Mouse (Mus musculus) midbrain, postnatal 0 days (tissue): ENCODE results near the gene Ddc. TPM values are rescaled to one million over a fixed set of nuclear protein-coding genes. Genes with fewer than 3 reads are reported as not detected.

Experiments
- ATAC-seq: fragments of 200-750 bp; cut with Nextera tagmentation; 2 replicates; pipeline ENCODE4 v1.8.0; 2017; ENCODE audit warnings: moderate number of reproducible peaks, mild to moderate bottlenecking, moderate TSS enrichment, moderate library complexity; ENCODE audit not compliant: low FRiP score
- DNase-seq: peaks from one replicate; pipeline ENCODE4 v3.0.0-alpha.2; 2015; ENCODE audit warnings: low spot score
- H3K27ac ChIP-seq: fragments of 300-500 bp; sonication (generic); 2 replicates; pipeline ENCODE4 v1.5.1; 2014; ENCODE audit warnings: low read depth, mild to moderate bottlenecking, low read length, mixed read lengths
- H3K27me3 ChIP-seq: fragments of 300-500 bp; sonication (generic); 2 replicates; pipeline ENCODE4 v1.6.1; 2014; ENCODE audit warnings: low read length, control low read depth, mixed read lengths; ENCODE audit not compliant: insufficient read depth
- H3K36me3 ChIP-seq: fragments of 300-500 bp; sonication (generic); 2 replicates; pipeline ENCODE4 v1.6.1; 2014; ENCODE audit warnings: low read length, control low read depth, mixed read lengths; ENCODE audit not compliant: insufficient read depth
- H3K4me1 ChIP-seq: fragments of 300-500 bp; sonication (generic); 2 replicates; pipeline ENCODE4 v1.6.1; 2014; ENCODE audit warnings: mild to moderate bottlenecking, control low read depth, antibody characterized with exemption, low read length, mixed read lengths; ENCODE audit not compliant: insufficient read depth
- H3K4me2 ChIP-seq: fragments of 300-500 bp; sonication (generic); 2 replicates; pipeline ENCODE4 v1.6.1; 2014; ENCODE audit warnings: low read depth, mild to moderate bottlenecking, low read length, mixed read lengths; ENCODE audit not compliant: poor library complexity, severe bottlenecking
- H3K4me3 ChIP-seq: fragments of 300-500 bp; sonication (generic); 2 replicates; pipeline ENCODE4 v1.5.1; 2014; ENCODE audit warnings: low read depth, mild to moderate bottlenecking, low read length, moderate library complexity
- H3K9ac ChIP-seq: fragments of 300-500 bp; sonication (generic); replicated peaks from 2 replicates; pipeline ENCODE4 v1.6.1; 2014; ENCODE audit warnings: mild to moderate bottlenecking, low read length, moderate library complexity, mixed read lengths; ENCODE audit not compliant: poor library complexity, severe bottlenecking
- H3K9me3 ChIP-seq: fragments of 300-500 bp; sonication (generic); 2 replicates; pipeline ENCODE4 v1.6.1; 2016; ENCODE audit warnings: low read length, control low read depth
- CTCF ChIP-seq: IDR thresholded peaks from 2 replicates; pipeline ENCODE4 v1.5.1; 2016; ENCODE audit warnings: antibody characterized with exemption, mild to moderate bottlenecking
- WGBS: fragments of 180-500 bp; shearing (Covaris S2); extraction: QIAGEN DNeasy Blood & Tissue Kit; methylation state at CpG from one replicate; pipeline ENCODE4 v1.1.7; 2014; 5-methylcytosine and 5-hydroxymethylcytosine counted together
- polyA plus RNA-seq: library from polyadenylated mRNA; unstranded; fragments of >200 nt; fragmentation: Nextera tagmentation; extraction: Ambion mirVana; gene quantifications from 2 replicates; pipeline ENCODE4 v1.2.1, GENCODE M21; 2015
- total RNA-seq: library from RNA; depleted of rRNA; stranded (reverse); fragments of >200 nt; gene quantifications from 2 replicates; pipeline ENCODE4 v1.2.3, GENCODE M21; 2014; rRNA removed

Ddc gene
- total RNA-seq: 27.4 and 35.0 TPM in 2 replicates
- 23.0 and 23.4 TPM in 2 replicates for polyA plus RNA-seq

- Histone ChIP-seq H3K27me3 (no peaks in the 10 kb centered on the region), H3K27ac (no peak within 1 kb of the TSS), H3K4me3 (no peak within 1 kb of the TSS), H3K9ac (no peak within 1 kb of the TSS), H3K4me1 (no peaks in the 10 kb centered on the region), H3K4me2 (no peak within 1 kb of the TSS), H3K9me3 (no peaks in the 10 kb centered on the region), H3K36me3 (no peaks in the 10 kb centered on the region)
- no peak for ATAC-seq
- 82% methylated on average over 12 of the region's 12 CpGs for WGBS
- no peak for DNase-seq
- no peak for TF ChIP-seq CTCF
Observed at GRCm38 (mm10) chr11:11897645-11898357, at the start of gene Ddc. Ddc (minus strand) TSS chr11:11898144.

GRCm38 (mm10) chr11:11945766-11946165 lies 47.8 kb upstream of the Ddc start:
- Histone ChIP-seq H3K4me1 (no peaks in the 10 kb centered on the region), H3K4me2 (no peak overlapping the region), H3K9ac (no peak overlapping the region), H3K36me3 (0 out of 2 replicates have a peak, but pooled peaks cover 7% of the 10 kb centered on the region), H3K27ac (no peak overlapping the region), H3K9me3 (no peaks in the 10 kb centered on the region), H3K27me3 (no peaks in the 10 kb centered on the region), H3K4me3 (no peak overlapping the region)
- no peak for TF ChIP-seq CTCF
- ATAC-seq (no peak), DNase-seq (no peak)
- WGBS: 94% methylated on average over 4 of the region's 4 CpGs

DNA sequence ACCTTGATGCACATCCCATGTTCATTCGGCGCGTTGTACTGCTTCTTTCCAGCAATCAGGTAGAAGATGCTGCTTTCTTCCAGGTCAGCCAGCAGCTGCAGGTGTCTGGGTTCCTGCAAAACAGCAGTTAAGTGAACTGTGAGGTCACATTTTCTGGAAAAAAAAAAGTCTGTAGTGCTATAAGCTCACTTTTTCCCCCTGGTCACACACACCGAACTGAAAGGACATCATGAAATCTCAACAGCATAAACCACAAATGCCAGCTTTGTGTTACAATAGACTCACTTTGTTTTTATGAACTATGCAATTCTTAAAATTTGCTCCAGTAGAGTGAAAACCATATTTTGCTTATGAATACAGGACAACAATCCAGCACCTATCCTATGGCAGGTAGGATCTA lies 46.9 kb upstream of the Ddc start:
- Histone ChIP-seq H3K27me3 (no peaks in the 10 kb centered on the region), H3K4me2 (no peak overlapping the region), H3K9me3 (no peaks in the 10 kb centered on the region), H3K9ac (no peak overlapping the region), H3K36me3 (0 out of 2 replicates have a peak, but pooled peaks cover 7% of the 10 kb centered on the region), H3K27ac (no peak overlapping the region), H3K4me1 (no peaks in the 10 kb centered on the region), H3K4me3 (no peak overlapping the region)
- TF ChIP-seq CTCF: no peak
- ATAC-seq (no peak), DNase-seq (no peak)
- 98% methylated on average over 4 of the region's 4 CpGs for WGBS

DNA sequence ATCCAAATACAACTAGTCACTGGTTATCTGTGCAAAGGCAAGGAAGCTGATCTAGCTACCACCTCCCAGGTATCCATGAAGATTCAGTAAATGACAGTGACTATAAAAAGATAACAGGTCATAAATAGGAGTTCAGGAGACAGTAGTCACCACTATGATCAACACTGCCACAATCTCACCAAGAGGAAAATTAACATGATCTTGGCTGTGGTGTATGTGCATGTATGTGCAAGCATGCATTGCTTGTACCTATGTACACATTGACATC lies 46.1 kb upstream of the Ddc start:
- Histone ChIP-seq H3K4me1 (no peaks in the 10 kb centered on the region), H3K27ac (no peak overlapping the region), H3K27me3 (no peaks in the 10 kb centered on the region), H3K36me3 (0 out of 2 replicates have a peak, but pooled peaks cover 7% of the 10 kb centered on the region), H3K4me3 (no peak overlapping the region), H3K9me3 (no peaks in the 10 kb centered on the region), H3K9ac (no peak overlapping the region), H3K4me2 (no peak overlapping the region)
- DNase-seq (no peak), ATAC-seq (no peak)
- TF ChIP-seq CTCF: no peak

DNA sequence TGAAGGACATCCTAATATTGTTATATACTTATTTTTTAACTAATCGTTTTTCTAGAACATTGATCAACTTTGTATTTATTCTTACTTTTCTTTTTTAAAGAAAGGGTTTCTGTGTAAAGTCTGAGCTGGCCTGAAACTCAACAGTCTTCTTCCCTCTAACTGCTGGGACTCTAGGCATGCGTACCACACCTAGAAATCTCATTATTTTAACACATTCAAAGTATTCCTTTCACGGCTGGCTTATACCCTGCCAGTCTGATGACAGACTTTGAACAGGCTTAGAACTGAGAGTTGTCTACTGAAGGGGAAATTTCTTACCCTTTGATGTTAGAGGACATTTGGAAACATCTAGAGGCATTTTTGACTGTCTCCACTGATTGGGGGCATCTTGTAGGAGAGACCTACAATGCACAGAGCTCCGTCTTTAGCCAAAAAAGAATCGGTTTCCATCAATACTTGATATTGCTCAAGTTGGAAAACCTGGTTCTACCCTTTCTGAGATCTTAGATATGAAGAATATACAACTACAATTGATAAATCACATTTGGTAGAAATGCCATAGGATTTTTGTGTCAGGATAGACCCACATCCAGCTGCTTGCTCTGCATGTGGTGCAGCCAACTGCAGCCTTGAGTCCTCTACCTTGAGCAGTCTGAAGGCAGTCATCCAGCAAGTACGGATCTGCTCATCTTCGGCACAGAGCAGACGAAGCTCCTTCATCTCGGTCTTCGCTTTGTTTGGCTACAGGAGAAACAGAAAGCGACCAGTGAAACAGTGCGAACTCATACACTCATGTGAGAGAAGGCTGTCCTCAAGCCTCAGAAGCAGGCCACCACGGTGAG lies 45.5 kb upstream of the Ddc start:
- no peak for ATAC-seq
- H3K27me3 ChIP-seq: no peaks in the 10 kb centered on the region
- TF ChIP-seq CTCF: no peak
- no peaks in the 10 kb centered on the region for H3K4me1 ChIP-seq
- no peak overlapping the region for H3K9ac ChIP-seq
- H3K27ac ChIP-seq: no peak overlapping the region
- no peaks in the 10 kb centered on the region for H3K9me3 ChIP-seq
- 0 out of 2 replicates have a peak, but pooled peaks cover 7% of the 10 kb centered on the region for H3K36me3 ChIP-seq
- no peak for DNase-seq
- H3K4me3 ChIP-seq: no peak overlapping the region
- WGBS: 84% methylated on average over 13 of the region's 13 CpGs
- H3K4me2 ChIP-seq: no peak overlapping the region
